Mouse (Mus musculus): ENCODE data around the gene Cst3.

- TF ChIP-seq TAL1 (conservative IDR thresholded peaks at IDR 0.05; ENCODE audit: low read depth, low read length) = no peak
- no peak for TF ChIP-seq CTCF (IDR thresholded peaks at IDR 0.05; ENCODE audit: low read depth, low read length)
Observed at GRCm38 (mm10) chr2:148875335-148875811, at the start of gene Cst3.
